Mouse (Mus musculus): ENCODE data around the gene Smpdl3b. TPM values are rescaled to one million over a fixed set of nuclear protein-coding genes. Genes with fewer than 3 reads are reported as not detected.

Gene Smpdl3b
- total and polyA plus RNA-seq, 3 experiments: 2.9 to 24.0 (median 3.6) TPM

GRCm38 (mm10) chr4:132805599-132806197 is 48.6 kb upstream of the Smpdl3b start:
- H3K27ac ChIP-seq (ENCODE audit: insufficient read depth, low read depth): no peak overlapping the region

DNA sequence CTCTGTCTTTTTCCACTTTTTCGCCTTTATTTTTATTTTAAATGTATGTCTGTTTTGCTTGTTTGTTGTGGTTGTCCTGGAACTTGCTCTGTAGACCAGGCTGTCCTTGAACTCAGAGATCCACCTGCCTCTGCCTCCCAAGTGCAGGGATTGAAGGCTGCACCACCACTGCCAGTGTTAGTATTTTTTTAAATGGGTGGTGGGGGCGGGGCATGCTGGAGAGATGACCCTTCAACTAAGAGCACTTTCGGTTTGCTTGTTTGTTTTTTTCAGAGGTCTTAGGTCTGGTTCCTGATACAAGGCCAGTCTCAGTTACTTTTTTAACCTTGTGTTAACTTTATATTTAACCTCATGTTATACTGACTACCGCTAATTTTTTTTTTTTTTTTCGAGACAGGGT is 48.1 kb upstream of the Smpdl3b start:
- dilution Hi-C loops (cut with MboI; ENCODE audit: extremely low pct_ligation_motif_present, extremely low pct_unique_long_range_greater_than_20kb, low sequenced_read_pairs): no loop called here
- TF ChIP-seq ZMIZ1 (IDR thresholded peaks at IDR 0.05; ENCODE audit: low read depth, low read length) (no peak), ZKSCAN1 (IDR thresholded peaks at IDR 0.05; ENCODE audit: borderline replicate concordance, low read depth, low read length) (no peak), HCFC1 (IDR thresholded peaks at IDR 0.05; ENCODE audit: low read depth, low read length) (no peak), ZNF384 (IDR thresholded peaks at IDR 0.05; ENCODE audit: low read depth, low read length) (peak; percentile 44; the same call in 1 of the 2 replicates)
- peaks cover 16 to 71% of the 10 kb centered on the region in 2 experiments for H3K4me1 ChIP-seq (ENCODE audit: control insufficient read depth in 1 of 2, insufficient read depth in 2 of 2)
- no peaks in the 10 kb centered on the region for H3K36me3 ChIP-seq (replicated peaks in 1 of 2; ENCODE audit: control insufficient read depth in 1 of 2, insufficient read depth in 1 of 2, low read length in 1 of 2)
- DNase-seq (ENCODE audit: extremely low read depth): no peak
- no peak overlapping the region for H3K9ac ChIP-seq (ENCODE audit: insufficient read depth, low read depth)
- no peak overlapping the region for H3K4me2 ChIP-seq (ENCODE audit: insufficient read depth, low read depth, poor library complexity, severe bottlenecking)
- H3K27ac ChIP-seq (ENCODE audit: insufficient read depth, low read depth): no peak overlapping the region
- in situ Hi-C loops (cut with MboI; ENCODE audit: low pct_ligation_motif_present, low pct_unique_long_range_greater_than_20kb, low sequenced_read_pairs): no loop called here
- H3K4me3 ChIP-seq (replicated peaks in 1 of 3; ENCODE audit: low read depth in 2 of 3, low read length in 2 of 3, poor library complexity in 1 of 3): no peak overlapping the region
- peaks cover 1% of the 10 kb centered on the region for H3K9me3 ChIP-seq (replicated peaks; ENCODE audit: low read length)
- H3K79me2 ChIP-seq (replicated peaks; ENCODE audit: control insufficient read depth, extremely low read depth, insufficient read depth, poor library complexity, severe bottlenecking): no peaks in the 10 kb centered on the region
- no peaks in the 10 kb centered on the region for H3K27me3 ChIP-seq (replicated peaks)

More at GRCm38 (mm10) chr4:132805599-132806197, 48.6 kb upstream of the Smpdl3b start:
- Histone ChIP-seq H3K4me2 (ENCODE audit: insufficient read depth, low read depth, poor library complexity, severe bottlenecking) (no peak overlapping the region), H3K9ac (ENCODE audit: insufficient read depth, low read depth) (no peak overlapping the region), H3K79me2 (replicated peaks; ENCODE audit: control insufficient read depth, extremely low read depth, insufficient read depth, poor library complexity, severe bottlenecking) (no peaks in the 10 kb centered on the region), H3K4me3 (replicated peaks in 1 of 3; ENCODE audit: low read depth in 2 of 3, low read length in 2 of 3, poor library complexity in 1 of 3) (no peak overlapping the region), H3K36me3 (replicated peaks in 1 of 2; ENCODE audit: control insufficient read depth in 1 of 2, insufficient read depth in 1 of 2, low read length in 1 of 2) (no peaks in the 10 kb centered on the region), H3K9me3 (replicated peaks; ENCODE audit: low read length) (peaks cover 7% of the 10 kb centered on the region), H3K27me3 (replicated peaks) (no peaks in the 10 kb centered on the region), H3K4me1 (ENCODE audit: control insufficient read depth in 1 of 2, insufficient read depth in 2 of 2) (peaks cover 16 to 68% of the 10 kb centered on the region in 2 experiments)
- DNase-seq (ENCODE audit: extremely low read depth): no peak
- in situ Hi-C loops (cut with MboI; ENCODE audit: low pct_ligation_motif_present, low pct_unique_long_range_greater_than_20kb, low sequenced_read_pairs) (no loop called here), dilution Hi-C loops (cut with MboI; ENCODE audit: extremely low pct_ligation_motif_present, extremely low pct_unique_long_range_greater_than_20kb, low sequenced_read_pairs) (no loop called here)
- TF ChIP-seq USF1 (IDR thresholded peaks at IDR 0.05; ENCODE audit: low read depth, low read length) (no peak), RCOR1 (conservative IDR thresholded peaks at IDR 0.05; ENCODE audit: low read depth, low read length) (no peak), POLR2A (IDR thresholded peaks at IDR 0.05; ENCODE audit: low read depth, low read length) (no peak), NRF1 (IDR thresholded peaks at IDR 0.05; ENCODE audit: low read depth, low read length) (no peak), E2F4 (IDR thresholded peaks at IDR 0.05; ENCODE audit: insufficient replicate concordance, low read depth, low read length) (no peak), PAX5 (IDR thresholded peaks at IDR 0.05; ENCODE audit: low read length) (no peak), MAX (IDR thresholded peaks at IDR 0.05; ENCODE audit: low read length) (no peak), POLR2AphosphoS2 (IDR thresholded peaks at IDR 0.05; ENCODE audit: low read depth, low read length) (no peak), ZNF384 (IDR thresholded peaks at IDR 0.05; ENCODE audit: low read depth, low read length) (no peak), RAD21 (IDR thresholded peaks at IDR 0.05; ENCODE audit: low read depth, low read length) (no peak), USF2 (conservative IDR thresholded peaks at IDR 0.05; ENCODE audit: low read depth, low read length) (no peak), HCFC1 (IDR thresholded peaks at IDR 0.05; ENCODE audit: low read depth, low read length) (no peak), GABPA (IDR thresholded peaks at IDR 0.05; ENCODE audit: insufficient replicate concordance, low read depth, low read length) (no peak)

Data from CH12.LX (cell line).